Mouse (Mus musculus) liver, embryonic 14.5 days (tissue): Measurements from ENCODE around the gene Akap13.

Experiments
- CTCF ChIP-seq: IDR thresholded peaks from 2 replicates; pipeline ENCODE4 v1.5.1; 2016; ENCODE audit warnings: antibody characterized with exemption, low read depth, control low read depth
- EP300 ChIP-seq: IDR thresholded peaks from 2 replicates; pipeline ENCODE4 v1.6.1; 2016; ENCODE audit warnings: antibody characterized with exemption, low read depth

DNA sequence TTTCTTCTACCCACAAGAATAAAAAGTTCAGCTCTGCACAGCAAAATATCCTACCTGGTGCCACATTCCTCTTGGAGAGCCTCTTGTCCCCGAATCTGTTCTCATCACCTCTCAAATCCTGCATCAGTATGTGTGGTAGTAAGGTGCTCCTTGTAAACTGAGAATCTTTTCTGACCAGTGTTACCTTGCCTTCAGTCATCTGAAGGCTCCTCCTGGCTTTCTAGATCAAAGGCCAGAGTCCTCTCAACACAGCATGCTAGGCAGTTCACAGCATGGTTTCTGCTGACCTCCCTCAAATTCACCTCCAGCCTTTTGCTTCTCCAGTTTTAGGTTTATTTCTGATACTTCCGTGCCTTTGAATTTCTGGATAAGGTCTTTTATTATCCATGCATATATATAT lies 15.1 kb upstream of the Akap13 start:
- TF ChIP-seq CTCF (no peak), EP300 (no peak)
